Mouse (Mus musculus) olfactory bulb, adult 2 months (tissue): ENCODE measurements around the gene Maz.

Experiments used
- CTCF ChIP-seq: fragments of 200-500 bp; IDR thresholded peaks from 2 replicates; pipeline ENCODE4 v1.5.1; 2012; ENCODE audit warnings: low read depth, mild to moderate bottlenecking, low read length, moderate library complexity; ENCODE audit not compliant: insufficient read depth
- POLR2A ChIP-seq: fragments of 200-500 bp; IDR thresholded peaks from 2 replicates; pipeline ENCODE4 v1.6.1; 2012; ENCODE audit warnings: mild to moderate bottlenecking, low read depth, low read length, moderate library complexity; ENCODE audit not compliant: insufficient read depth

GRCm38 (mm10) chr7:127066317-127066716, 39.5 kb upstream of the Maz start:
- no peak for TF ChIP-seq POLR2A
- no peak for TF ChIP-seq CTCF
